Mouse (Mus musculus) testis, adult 2 months (tissue): ENCODE data around the gene Aoc2.
A peak's percentile ranks its signal among the peaks of the same experiment; 100 is the strongest.

Experiments
- CTCF ChIP-seq: fragments of 200-500 bp; IDR thresholded peaks from 2 replicates; pipeline ENCODE4 v1.5.1; 2012; ENCODE audit warnings: low read depth, mild to moderate bottlenecking, inconsistent platforms, low read length, moderate library complexity; ENCODE audit not compliant: control insufficient read depth, insufficient read depth, insufficient replicate concordance
- POLR2A ChIP-seq: fragments of 200-500 bp; IDR thresholded peaks from 2 replicates; pipeline ENCODE4 v1.6.1; 2012; ENCODE audit warnings: low read depth, mild to moderate bottlenecking, inconsistent platforms, low read length, moderate library complexity; ENCODE audit not compliant: control insufficient read depth

GRCm38 (mm10) chr11:101347083-101347775 is 22.4 kb downstream of the Aoc2 start:
- TF ChIP-seq CTCF (peak; percentile 20; the same call in 1 of the 2 replicates), POLR2A (no peak)
